14 mouse cellular contexts compared by ENCODE assay signal in genomic region chr11:13485971-13486370, GRCm38 (mm10).
"Had no signal": no experiment of that assay in that cellular context is flagged by ENCODE, and none has a peak within 500 bp of the region (broad histone marks: within the 10 kb centered on the region; RNA-seq: fewer than 3 reads in every experiment).

No protein-coding gene starts in this region.

- H3K36me3 ChIP-seq: limb, embryonic 13.5 days; midbrain, embryonic 12.5 days; neural tube, embryonic 13.5 days had no signal

- DNase-seq: kidney, adult 11 months; kidney, postnatal 10 days; kidney, postnatal 4 days; left cerebral cortex, postnatal 4 days; lung, adult 18-20 months; retina, postnatal 1 day; spleen, adult 18-20 months; thymus, postnatal 36 days had no signal

- H3K9me3 ChIP-seq: limb, embryonic 13.5 days; midbrain, embryonic 12.5 days; neural tube, embryonic 13.5 days had no signal

- H3K4me3 ChIP-seq: limb, embryonic 13.5 days; midbrain, embryonic 12.5 days; neural tube, embryonic 13.5 days had no signal

- H3K27me3 ChIP-seq: limb, embryonic 13.5 days; midbrain, embryonic 12.5 days; neural tube, embryonic 13.5 days had no signal

- H3K4me1 ChIP-seq: limb, embryonic 13.5 days; midbrain, embryonic 12.5 days; neural tube, embryonic 13.5 days had no signal

- H3K27ac ChIP-seq: hindbrain, postnatal 0 days; limb, embryonic 13.5 days; liver, embryonic 14.5 days; midbrain, embryonic 12.5 days; neural tube, embryonic 13.5 days had no signal

- H3K9ac ChIP-seq: limb, embryonic 13.5 days; liver, embryonic 14.5 days; midbrain, embryonic 12.5 days; neural tube, embryonic 13.5 days had no signal

- H3K4me2 ChIP-seq: limb, embryonic 13.5 days; midbrain, embryonic 12.5 days; neural tube, embryonic 13.5 days had no signal

- ATAC-seq: hindbrain, postnatal 0 days; midbrain, embryonic 16.5 days had no signal
